Mouse (Mus musculus) hindbrain, embryonic 13.5 days (tissue): ENCODE data around the gene Ing4. TPM values are rescaled to one million over a fixed set of nuclear protein-coding genes. Genes with fewer than 3 reads are reported as not detected.
"Not testable (repeated sequence)": the region's sequence is repeated elsewhere in the genome, so short reads cannot be mapped to it uniquely, and the experiment has no call there.

Experiments
- ATAC-seq: fragments of 200-750 bp; cut with Nextera tagmentation; 2 replicates; pipeline ENCODE4 v1.8.0; 2017; ENCODE audit warnings: moderate TSS enrichment; ENCODE audit not compliant: low FRiP score
- H3K27ac ChIP-seq: fragments of 300-500 bp; sonication (generic); 2 replicates; pipeline ENCODE4 v1.5.1; 2015; ENCODE audit warnings: inconsistent platforms, mild to moderate bottlenecking, moderate library complexity
- H3K27me3 ChIP-seq: fragments of 300-500 bp; sonication (generic); 2 replicates; pipeline ENCODE4 v1.6.1; 2015; ENCODE audit warnings: mild to moderate bottlenecking, inconsistent platforms
- H3K36me3 ChIP-seq: fragments of 300-500 bp; sonication (generic); 2 replicates; pipeline ENCODE4 v1.6.1; 2015; ENCODE audit warnings: mild to moderate bottlenecking, inconsistent platforms
- H3K4me1 ChIP-seq: fragments of 300-500 bp; sonication (generic); replicated peaks from 2 replicates; pipeline ENCODE4 v1.6.1; 2015; ENCODE audit warnings: inconsistent platforms
- H3K4me2 ChIP-seq: fragments of 300-500 bp; sonication (generic); 2 replicates; pipeline ENCODE4 v1.6.1; 2015; ENCODE audit warnings: inconsistent platforms, mild to moderate bottlenecking, moderate library complexity
- H3K4me3 ChIP-seq: fragments of 300-500 bp; sonication (generic); 2 replicates; pipeline ENCODE4 v1.5.1; 2015; ENCODE audit warnings: mild to moderate bottlenecking, inconsistent platforms
- H3K9ac ChIP-seq: fragments of 300-500 bp; sonication (generic); 2 replicates; pipeline ENCODE4 v1.6.1; 2015; ENCODE audit warnings: mild to moderate bottlenecking, inconsistent platforms
- H3K9me3 ChIP-seq: fragments of 300-500 bp; sonication (generic); 2 replicates; pipeline ENCODE4 v1.6.1; 2016; ENCODE audit warnings: inconsistent platforms
- WGBS: fragments of 180-500 bp; shearing (Covaris S2); methylation state at CpG from one replicate; pipeline ENCODE4 v1.1.7; 2015; 5-methylcytosine and 5-hydroxymethylcytosine counted together
- polyA plus RNA-seq: library from polyadenylated mRNA; unstranded; fragments of >200 nt; fragmentation: Nextera tagmentation; extraction: Ambion mirVana; gene quantifications from 2 replicates; pipeline ENCODE4 v1.2.1, GENCODE M21; 2015

Gene Ing4
- polyA plus RNA-seq, 1 experiment from 2014 or later: 168 TPM

DNA sequence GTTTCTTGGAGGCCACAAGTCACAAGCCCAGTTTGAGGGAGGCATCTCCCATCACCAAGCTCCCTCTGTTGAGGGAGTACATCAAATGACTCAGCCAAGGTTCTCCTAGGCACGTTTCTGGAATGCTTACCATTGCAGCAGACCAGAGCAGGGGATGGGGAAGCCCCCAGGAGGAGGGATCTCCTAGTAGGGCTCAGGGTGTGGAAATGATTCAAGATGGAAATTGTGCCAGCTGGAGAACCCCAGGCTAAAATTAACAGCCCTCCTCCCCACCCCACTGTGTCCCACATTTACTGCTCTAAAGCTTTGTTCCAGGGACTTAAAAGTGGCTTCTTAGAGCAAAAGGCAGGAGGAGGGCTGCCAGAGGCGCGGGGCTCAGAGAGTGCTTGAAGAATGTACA, 34.5 kb upstream of the Ing4 start:
- peaks cover 40% of the 10 kb centered on the region for H3K27me3 ChIP-seq
- H3K4me2 ChIP-seq: no peak overlapping the region
- H3K27ac ChIP-seq: 0 out of 2 replicates have a peak overlapping the region, but pooled peaks have one; percentile 23
- 34% methylated on average over 3 of the region's 3 CpGs for WGBS
- peaks cover 23% of the 10 kb centered on the region for H3K36me3 ChIP-seq
- no peak overlapping the region for H3K4me3 ChIP-seq
- peaks cover 26% of the 10 kb centered on the region for H3K4me1 ChIP-seq
- peak overlapping the region; percentile 51; the same call in 1 of the 2 replicates for H3K9ac ChIP-seq
- no peak for ATAC-seq
- H3K9me3 ChIP-seq: no peaks in the 10 kb centered on the region

DNA sequence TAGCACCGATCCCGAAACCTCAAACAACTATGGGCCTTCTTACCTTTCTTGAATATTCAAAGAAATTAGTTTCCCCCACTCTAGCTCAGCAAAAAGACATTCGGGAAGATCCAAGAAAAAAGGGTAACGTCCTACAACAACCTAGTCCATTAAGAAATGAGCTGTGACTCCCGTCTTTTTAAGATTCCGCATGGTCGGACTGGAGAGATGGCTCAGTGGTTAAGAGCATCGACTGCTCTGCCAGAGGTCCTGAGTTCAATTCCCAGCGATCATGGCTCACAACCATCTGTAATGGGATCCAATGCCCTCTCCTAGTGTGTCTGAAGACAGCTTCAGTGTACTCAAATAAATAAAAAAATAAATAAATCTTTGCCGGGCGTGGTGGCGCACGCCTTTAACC, 31.5 kb upstream of the Ing4 start:
- WGBS: 41% methylated on average over 13 of the region's 13 CpGs
- H3K9ac ChIP-seq: peak overlapping the region; percentile 78
- H3K4me3 ChIP-seq: peak overlapping the region; percentile 67
- H3K4me2 ChIP-seq: peak overlapping the region; percentile 65
- H3K27me3 ChIP-seq: peaks cover 11% of the 10 kb centered on the region; the same call in 1 of the 2 replicates
- peaks cover 19% of the 10 kb centered on the region for H3K36me3 ChIP-seq
- no peaks in the 10 kb centered on the region for H3K9me3 ChIP-seq
- ATAC-seq: peak; percentile 1
- peak overlapping the region; percentile 99 for H3K27ac ChIP-seq
- peaks cover 55% of the 10 kb centered on the region for H3K4me1 ChIP-seq

DNA sequence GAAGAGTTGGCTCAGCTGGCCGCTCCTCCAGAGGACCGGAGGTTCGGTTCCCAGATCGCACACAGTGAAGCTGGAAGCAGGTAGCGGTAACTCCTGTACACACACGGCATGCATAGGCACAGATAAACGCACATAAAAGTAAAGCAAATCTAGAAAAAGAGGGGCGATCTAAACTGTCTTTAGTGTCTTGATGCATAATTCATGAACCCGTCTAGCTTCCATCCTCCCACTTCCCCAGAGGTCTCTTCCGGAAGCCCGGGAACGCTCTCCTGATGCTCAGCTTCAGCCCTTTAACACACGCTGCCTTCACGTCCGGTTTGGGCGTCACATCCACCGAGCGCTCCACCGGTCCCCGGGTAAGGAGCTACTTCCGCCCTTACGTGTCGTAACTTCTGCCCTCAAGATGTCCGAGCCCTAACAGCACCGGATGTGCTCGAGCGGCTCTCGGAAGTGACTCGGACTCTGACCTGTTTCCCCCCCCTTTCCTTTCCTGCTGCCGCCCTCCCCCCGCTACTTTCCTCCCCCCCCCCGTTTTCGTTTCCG, 30.9 kb upstream of the Ing4 start:
- Histone ChIP-seq H3K4me3 (peak overlapping the region; percentile 67), H3K9me3 (no peaks in the 10 kb centered on the region), H3K9ac (peak overlapping the region; percentile 90), H3K4me2 (peak overlapping the region; percentile 76), H3K27ac (peak overlapping the region; percentile 99), H3K4me1 (peaks cover 52% of the 10 kb centered on the region), H3K36me3 (peaks cover 21% of the 10 kb centered on the region), H3K27me3 (0 out of 2 replicates have a peak, but pooled peaks cover 5% of the 10 kb centered on the region)
- 1% methylated on average over 33 of the region's 34 CpGs for WGBS
- peak; percentile 97 for ATAC-seq

DNA sequence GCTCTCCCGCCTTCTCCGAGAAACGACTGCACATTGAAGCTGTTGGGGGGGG, 30.6 kb upstream of the Ing4 start, which contains the start of gene Zfp384:
Gene Zfp384, plus strand, starts transcription at position 17 of the 52 bp plus-strand sequence.
- H3K4me1 ChIP-seq: peaks cover 51% of the 10 kb centered on the region
- no peak for ATAC-seq
- WGBS: 0% methylated on average over 3 of the region's 3 CpGs

DNA sequence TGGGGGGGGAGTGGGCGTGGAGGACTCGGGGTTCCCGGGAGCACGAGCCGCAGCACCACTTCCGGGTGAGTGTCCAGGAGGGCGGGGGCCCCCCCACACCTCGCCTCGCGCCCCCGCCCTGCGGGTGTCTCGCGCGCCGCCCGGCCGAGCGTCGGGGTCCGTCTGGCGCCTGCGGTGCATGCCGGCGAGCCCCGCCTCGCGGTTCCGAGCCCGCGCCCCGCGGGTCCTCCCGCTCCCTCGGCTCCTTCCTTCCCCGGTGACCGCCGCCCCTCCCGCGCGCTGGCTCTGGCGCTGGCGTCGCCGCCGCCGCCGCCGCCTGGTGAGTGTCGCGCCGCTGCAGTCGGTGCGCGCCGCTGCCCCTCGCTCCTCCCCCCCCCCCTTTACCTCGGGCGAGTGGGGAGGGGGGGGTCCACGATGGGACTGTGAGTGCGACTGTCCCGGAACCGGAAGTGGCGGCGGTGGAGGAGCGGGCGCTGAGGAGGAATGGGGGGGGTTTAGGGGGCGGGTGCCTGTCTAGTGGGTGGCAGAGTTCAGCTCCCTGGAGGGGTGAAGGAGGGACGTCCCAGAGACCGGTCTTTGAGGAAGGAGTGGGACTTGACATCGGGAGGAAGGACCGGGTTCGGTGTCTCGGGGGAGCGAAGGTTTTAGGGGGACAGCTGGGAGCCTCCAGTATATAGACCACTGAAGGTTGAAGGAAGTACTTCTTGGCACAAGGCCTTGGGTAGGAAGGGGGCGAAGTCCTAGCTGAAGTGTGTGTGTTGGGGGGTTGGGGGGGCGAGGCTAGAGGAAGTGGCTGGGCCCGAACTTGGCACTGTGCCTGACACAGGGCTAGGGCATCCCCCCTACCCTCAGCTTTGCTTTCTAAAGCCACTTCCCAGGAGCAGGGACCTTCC, 30.1 kb upstream of the Ing4 start:
- Histone ChIP-seq H3K4me1 (peaks cover 47% of the 10 kb centered on the region), H3K9me3 (no peaks in the 10 kb centered on the region), H3K4me3 (peak overlapping the region; percentile 67), H3K27me3 (0 out of 2 replicates have a peak, but pooled peaks cover under 1% of the 10 kb centered on the region), H3K9ac (peak overlapping the region; percentile 90), H3K27ac (peak overlapping the region; percentile 99), H3K4me2 (peak overlapping the region; percentile 76), H3K36me3 (peaks cover 26% of the 10 kb centered on the region)
- peak; percentile 86 for ATAC-seq
- WGBS: under 1% methylated on average over 67 of the region's 78 CpGs

More for the DNA sequence above, 30.6 kb upstream of the Ing4 start, which contains the start of gene Zfp384:
- H3K9me3 ChIP-seq: no peaks in the 10 kb centered on the region
- H3K4me3 ChIP-seq: peak within 1 kb of the TSS; percentile 67
- peak within 1 kb of the TSS; percentile 99 for H3K27ac ChIP-seq
- peaks cover 21% of the 10 kb centered on the region for H3K36me3 ChIP-seq
- H3K27me3 ChIP-seq: 0 out of 2 replicates have a peak, but pooled peaks cover 4% of the 10 kb centered on the region
- peak within 1 kb of the TSS; percentile 76 for H3K4me2 ChIP-seq
- peak within 1 kb of the TSS; percentile 90 for H3K9ac ChIP-seq

DNA sequence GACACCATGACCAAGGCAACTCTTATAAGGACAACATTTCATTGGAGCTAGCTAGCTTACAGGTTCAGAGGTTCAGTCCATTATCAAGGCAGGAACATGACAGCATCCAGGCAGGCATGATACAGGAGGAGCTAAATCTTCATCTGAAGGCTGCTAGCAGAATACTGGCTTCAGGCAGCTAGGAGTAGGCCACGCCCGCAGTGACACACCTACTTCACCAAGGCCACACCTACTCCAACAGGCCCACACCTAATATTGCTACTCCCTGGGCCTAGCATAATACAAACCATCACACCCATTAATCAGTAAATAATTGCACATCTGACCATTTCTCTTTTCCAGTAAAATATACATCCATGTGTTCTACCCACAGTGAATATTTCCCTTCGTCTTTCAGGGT, 21.9 kb upstream of the Ing4 start:
- H3K4me1 ChIP-seq: peaks cover 4% of the 10 kb centered on the region
- no peak overlapping the region for H3K9ac ChIP-seq
- no peak overlapping the region for H3K4me2 ChIP-seq
- ATAC-seq: no peak
- H3K27ac ChIP-seq: no peak overlapping the region
- H3K27me3 ChIP-seq: no peaks in the 10 kb centered on the region
- H3K4me3 ChIP-seq: no peak overlapping the region
- 97% methylated on average over 3 of the region's 3 CpGs for WGBS
- peaks cover 68% of the 10 kb centered on the region for H3K36me3 ChIP-seq
- no peaks in the 10 kb centered on the region for H3K9me3 ChIP-seq

DNA sequence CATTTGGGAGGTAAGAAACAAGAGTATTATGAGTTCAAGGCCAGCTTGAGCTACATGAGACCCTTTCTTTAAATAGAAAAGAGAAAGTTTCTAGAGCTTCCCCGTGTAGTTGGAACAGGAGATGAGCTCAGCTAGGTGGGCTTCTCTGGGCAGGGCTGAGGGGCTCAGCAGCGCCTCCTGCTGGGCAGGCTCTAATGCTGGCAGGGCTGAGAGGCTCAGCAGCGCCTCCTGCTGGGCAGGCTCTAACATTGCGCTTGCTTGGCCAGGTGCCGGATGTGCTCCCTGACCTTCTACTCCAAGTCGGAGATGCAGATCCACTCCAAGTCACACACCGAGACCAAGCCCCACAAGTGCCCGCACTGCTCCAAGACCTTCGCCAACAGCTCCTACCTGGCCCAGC, 9.0 kb upstream of the Ing4 start:
- WGBS: 39% methylated on average over 8 of the region's 9 CpGs
- not testable (repeated sequence) for H3K9ac ChIP-seq, H3K4me3 ChIP-seq, H3K4me2 ChIP-seq, ATAC-seq, H3K9me3 ChIP-seq, H3K4me1 ChIP-seq, H3K27ac ChIP-seq, H3K27me3 ChIP-seq
- peaks cover 59% of the 10 kb centered on the region for H3K36me3 ChIP-seq

DNA sequence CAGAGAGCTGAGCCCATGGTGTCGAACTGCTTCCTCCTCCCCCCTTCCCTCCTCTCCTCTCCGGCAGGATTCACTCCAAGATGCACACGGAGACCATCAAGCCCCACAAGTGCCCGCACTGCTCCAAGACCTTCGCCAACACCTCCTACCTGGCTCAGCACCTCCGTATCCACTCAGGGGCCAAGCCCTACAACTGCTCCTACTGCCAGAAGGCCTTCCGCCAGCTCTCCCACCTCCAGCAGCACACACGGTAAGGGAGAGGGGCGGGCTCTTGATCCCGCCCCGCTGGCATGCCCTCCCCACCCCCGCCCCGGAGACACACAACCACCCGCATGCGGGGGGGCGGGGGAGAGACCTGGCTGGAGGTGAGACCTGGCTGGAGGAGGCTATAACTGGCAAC, 8.0 kb upstream of the Ing4 start:
- Histone ChIP-seq H3K4me2 (no peak overlapping the region), H3K9me3 (no peaks in the 10 kb centered on the region), H3K36me3 (peaks cover 60% of the 10 kb centered on the region), H3K27ac (no peak overlapping the region; the same call in 1 of the 2 replicates), H3K9ac (no peak overlapping the region), H3K4me3 (no peak overlapping the region), H3K27me3 (no peaks in the 10 kb centered on the region), H3K4me1 (no peaks in the 10 kb centered on the region)
- ATAC-seq: no peak
- 91% methylated on average over 16 of the region's 16 CpGs for WGBS

DNA sequence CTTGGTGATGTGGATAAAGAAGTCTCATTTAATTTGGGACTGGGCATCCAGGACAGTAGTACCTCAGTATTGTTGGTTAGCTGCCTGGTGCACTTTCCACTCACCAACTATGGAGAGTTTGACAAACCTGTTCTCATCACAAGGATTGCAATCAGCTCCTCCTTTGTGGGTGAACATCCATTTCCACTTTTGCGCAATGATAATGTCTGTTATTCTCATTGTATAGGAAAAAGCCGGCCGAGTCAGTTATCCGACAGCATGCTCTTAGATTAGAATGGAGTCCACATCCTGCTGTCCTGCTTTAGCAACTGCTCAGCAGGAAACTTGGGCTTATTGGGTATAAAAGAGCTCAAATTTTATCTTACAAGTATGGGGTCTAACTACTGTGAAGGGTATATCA, 894 bp upstream of the Ing4 start:
- H3K9ac ChIP-seq: no peak overlapping the region; the same call in 1 of the 2 replicates
- H3K4me3 ChIP-seq: peak overlapping the region; percentile 80
- peaks cover 21% of the 10 kb centered on the region for H3K4me1 ChIP-seq
- ATAC-seq: no peak
- H3K27ac ChIP-seq: peak overlapping the region; percentile 41; the same call in 1 of the 2 replicates
- 92% methylated on average over 4 of the region's 4 CpGs for WGBS
- peaks cover 40% of the 10 kb centered on the region for H3K36me3 ChIP-seq
- H3K9me3 ChIP-seq: no peaks in the 10 kb centered on the region
- no peaks in the 10 kb centered on the region for H3K27me3 ChIP-seq
- H3K4me2 ChIP-seq: peak overlapping the region; percentile 54

DNA sequence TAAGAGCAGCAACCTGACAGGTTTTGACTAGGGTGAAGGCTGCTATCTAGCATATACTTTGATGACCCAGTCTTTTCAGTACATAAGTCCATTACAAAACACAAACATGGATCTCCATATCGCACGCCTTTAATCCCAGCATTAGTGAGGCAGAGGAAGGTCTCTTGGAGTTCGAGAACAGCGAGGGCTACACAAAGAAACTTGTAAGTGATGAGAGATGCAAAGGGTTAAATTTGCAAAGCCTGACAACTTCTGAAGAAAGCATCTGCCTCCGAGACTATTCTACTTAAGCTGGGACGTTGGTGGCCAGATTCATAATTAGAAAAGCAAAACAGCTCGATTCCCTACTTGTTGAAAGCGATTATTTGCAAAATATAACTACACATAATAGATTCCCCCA, 429 bp upstream of the Ing4 start:
- Histone ChIP-seq H3K4me1 (peaks cover 21% of the 10 kb centered on the region), H3K27ac (peak overlapping the region; percentile 41; the same call in 1 of the 2 replicates), H3K4me2 (peak overlapping the region; percentile 54), H3K27me3 (no peaks in the 10 kb centered on the region), H3K36me3 (peaks cover 40% of the 10 kb centered on the region), H3K9me3 (no peaks in the 10 kb centered on the region), H3K4me3 (peak overlapping the region; percentile 80), H3K9ac (no peak overlapping the region; the same call in 1 of the 2 replicates)
- 8% methylated on average over 8 of the region's 8 CpGs for WGBS
- ATAC-seq: peak; percentile 27

DNA sequence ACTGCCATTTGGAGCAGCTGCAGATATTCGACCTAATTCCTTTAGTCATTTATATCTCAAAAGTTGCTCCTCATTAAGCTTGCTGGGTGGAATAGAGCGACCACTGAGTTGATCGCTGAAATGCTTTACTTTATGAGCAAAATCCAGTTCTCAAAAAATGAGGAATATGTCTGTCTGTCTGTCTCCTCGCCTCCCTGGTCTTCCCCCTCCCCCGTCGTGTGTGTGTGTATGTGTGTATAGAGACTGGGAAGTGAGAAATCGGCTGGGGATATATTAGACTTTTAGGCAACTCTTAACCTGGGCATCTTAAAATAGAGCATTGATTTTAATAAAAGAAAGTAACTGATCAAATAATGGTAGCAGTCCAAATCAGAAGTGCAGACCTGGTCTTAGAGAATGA, 661 bp downstream of the Ing4 start:
- 28% methylated on average over 7 of the region's 7 CpGs for WGBS
- Histone ChIP-seq H3K4me2 (peak overlapping the region; percentile 74), H3K36me3 (peaks cover 42% of the 10 kb centered on the region), H3K9me3 (no peaks in the 10 kb centered on the region), H3K27me3 (no peaks in the 10 kb centered on the region), H3K9ac (peak overlapping the region; percentile 85), H3K4me1 (peaks cover 21% of the 10 kb centered on the region), H3K27ac (peak overlapping the region; percentile 86), H3K4me3 (peak overlapping the region; percentile 80)
- ATAC-seq: no peak

DNA sequence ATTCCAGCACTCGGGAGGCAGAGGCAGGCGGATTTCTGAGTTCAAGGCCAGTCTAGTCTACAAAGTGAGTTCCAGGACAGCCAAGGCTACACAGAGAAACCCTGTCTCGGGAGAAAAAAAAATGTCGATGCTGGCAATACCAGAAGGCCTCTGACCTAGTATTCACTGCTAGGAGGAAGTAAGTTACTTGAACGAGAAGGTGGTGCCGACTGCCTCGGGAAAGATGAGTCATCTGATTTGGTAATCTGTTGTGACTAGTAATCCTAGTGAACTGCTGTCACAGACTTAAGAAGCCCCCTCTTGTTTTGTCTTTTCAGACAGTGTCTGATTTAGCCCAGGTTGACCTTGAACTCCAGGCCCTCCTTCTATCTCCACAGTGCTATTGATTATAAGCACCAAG, 1.5 kb downstream of the Ing4 start:
- H3K4me3 ChIP-seq: peak overlapping the region; percentile 80; the same call in 1 of the 2 replicates
- ATAC-seq: no peak

More for the DNA sequence above, 1.5 kb downstream of the Ing4 start:
- Histone ChIP-seq H3K27me3 (no peaks in the 10 kb centered on the region), H3K4me2 (peak overlapping the region; percentile 74), H3K27ac (no peak overlapping the region), H3K9ac (no peak overlapping the region), H3K36me3 (peaks cover 41% of the 10 kb centered on the region), H3K4me1 (peaks cover 21% of the 10 kb centered on the region), H3K9me3 (no peaks in the 10 kb centered on the region)
- WGBS: 91% methylated on average over 7 of the region's 7 CpGs
